ENCODE assay signal across 9 mouse cellular contexts in genomic region chr4:44028303-44029135, GRCm38 (mm10). TPM values are rescaled to one million over a fixed set of nuclear protein-coding genes. Genes with fewer than 3 reads are reported as not detected.
DNase-seq lines count a peak whose midpoint lies in the region; ATAC-seq and TF ChIP-seq lines count a peak whose summit lies in the region.
"Had no signal": no experiment of that assay in that cellular context is flagged by ENCODE, and none has a peak within 500 bp of the region (broad histone marks: within the 10 kb centered on the region; RNA-seq: fewer than 3 reads in every experiment).

No protein-coding gene starts in this region.

- H3K9ac ChIP-seq in heart, embryonic 13.5 days, result peak overlapping the region; percentile 68
- no peak overlapping the region; the same call in 1 of the 2 replicates for H3K9ac ChIP-seq in stomach, postnatal 0 days (ENCODE audit: low read length)

- peak; percentile 17 for DNase-seq in cerebellum, adult 8-10 months
- DNase-seq in cerebellum, adult 9-10 months, result no peak
- peak; percentile 25 for DNase-seq in NIH3T3 (ENCODE audit: low read depth)
- DNase-seq in left cerebral cortex, postnatal 36 days (ENCODE audit: low spot score in 2 of 2), result peak; percentile 49
- peak; percentile 53 for DNase-seq in stomach, postnatal 0 days (ENCODE audit: low spot score)
- no peak for DNase-seq in B cell, adult 2 months
- no peak for DNase-seq in lung, postnatal 4 days

- peak; percentile 53 for TF ChIP-seq EP300 in stomach, postnatal 0 days (optimal IDR thresholded peaks at IDR 0.05)

- peaks cover 98% of the 10 kb centered on the region for H3K36me3 ChIP-seq in heart, embryonic 13.5 days
- H3K36me3 ChIP-seq in stomach, postnatal 0 days (ENCODE audit: control insufficient read depth, insufficient read depth, low read length), result peaks cover 23% of the 10 kb centered on the region

- H3K27me3 ChIP-seq in heart, embryonic 13.5 days (replicated peaks), result no peaks in the 10 kb centered on the region
- H3K27me3 ChIP-seq in stomach, postnatal 0 days (ENCODE audit: control insufficient read depth, insufficient read depth, low read length), result no peaks in the 10 kb centered on the region

- intact Hi-C loops in left cerebral cortex, postnatal 36 days (cut with DNase I), result no loop called here

- WGBS in heart, embryonic 13.5 days, result 44% methylated on average over 16 of the region's 16 CpGs
- 24% methylated on average over 16 of the region's 16 CpGs for WGBS in stomach, postnatal 0 days

- H3K4me2 ChIP-seq in heart, embryonic 13.5 days, result peak overlapping the region; percentile 50
- 0 out of 2 replicates have a peak overlapping the region, but pooled peaks have one; percentile 17 for H3K4me2 ChIP-seq in stomach, postnatal 0 days (replicated peaks; ENCODE audit: low read depth)

- ATAC-seq in heart, embryonic 13.5 days (ENCODE audit: extremely low read depth, insufficient number of reproducible peaks, low FRiP score, low TSS enrichment), result no peak
- peak; percentile 80 for ATAC-seq in stomach, postnatal 0 days (ENCODE audit: low FRiP score, low TSS enrichment)

- no peaks in the 10 kb centered on the region for H3K9me3 ChIP-seq in heart, embryonic 13.5 days
- no peaks in the 10 kb centered on the region for H3K9me3 ChIP-seq in stomach, postnatal 0 days (ENCODE audit: control insufficient read depth, low read length)

- peaks cover 47% of the 10 kb centered on the region for H3K4me1 ChIP-seq in heart, embryonic 13.5 days
- H3K4me1 ChIP-seq in stomach, postnatal 0 days (replicated peaks; ENCODE audit: control insufficient read depth, insufficient read depth), result no peaks in the 10 kb centered on the region; the same call in 1 of the 2 replicates

- TF ChIP-seq CTCF in stomach, postnatal 0 days (IDR thresholded peaks at IDR 0.05; ENCODE audit: low read depth), result no peak

- no peak overlapping the region for H3K4me3 ChIP-seq in heart, embryonic 13.5 days
- no peak overlapping the region for H3K4me3 ChIP-seq in stomach, postnatal 0 days (ENCODE audit: low read depth, low read length)

- H3K27ac ChIP-seq in heart, embryonic 13.5 days (replicated peaks), result peak overlapping the region; percentile 96
- H3K27ac ChIP-seq in stomach, postnatal 0 days (replicated peaks), result peak overlapping the region; percentile 42; the same call in 1 of the 2 replicates

RNA-seq across cellular contexts. Expression of gene Clta, which starts 24.3 kb away (rescaled TPM):
- 140 and 150 TPM in 2 replicates for polyA plus RNA-seq in heart, embryonic 13.5 days (2015; fragmentation: Nextera tagmentation; extraction: Ambion mirVana)
- 100 to 1,000 TPM; 266 to 296 TPM for total RNA-seq in left cerebral cortex, postnatal 36 days (2021)
- polyA plus RNA-seq in stomach, postnatal 0 days (2015; fragmentation: Nextera tagmentation; extraction: Ambion mirVana), result 191 and 194 TPM in 2 replicates

RNA-seq across cellular contexts. Expression of gene Ccin, which starts 45.2 kb away (rescaled TPM):
- not detected in 2 replicates for polyA plus RNA-seq in heart, embryonic 13.5 days (2015; fragmentation: Nextera tagmentation; extraction: Ambion mirVana)
- not detected for total RNA-seq in left cerebral cortex, postnatal 36 days (2021)
- polyA plus RNA-seq in stomach, postnatal 0 days (2015; fragmentation: Nextera tagmentation; extraction: Ambion mirVana), result not detected in 2 replicates
- polyA plus RNA-seq: liver, embryonic 16.5 days had no signal

RNA-seq across cellular contexts. Expression of gene Gne, which starts 55.5 kb away (rescaled TPM):
- 29.5 and 32.6 TPM in 2 replicates for polyA plus RNA-seq in heart, embryonic 13.5 days (2015; fragmentation: Nextera tagmentation; extraction: Ambion mirVana)
- total RNA-seq in left cerebral cortex, postnatal 36 days (2021), result 10 to 100 TPM; 45.5 to 56.8 TPM
- 19.2 and 21.1 TPM in 2 replicates for polyA plus RNA-seq in stomach, postnatal 0 days (2015; fragmentation: Nextera tagmentation; extraction: Ambion mirVana)

Comparison
In these comparisons a context has a peak if more than half of its experiments do, and no peak if none do; other contexts are left out.
1. DNase-seq: peak in cerebellum, adult 8-10 months (single experiment), NIH3T3 (single experiment), left cerebral cortex, postnatal 36 days (2 of 2) and stomach, postnatal 0 days (single experiment); none in cerebellum, adult 9-10 months (single experiment), B cell, adult 2 months (0 of 2) and lung, postnatal 4 days (0 of 2).